Mouse (Mus musculus) testis, adult 2 months (tissue): ENCODE results near the gene Cdh24.

Experiments
- CTCF ChIP-seq: fragments of 200-500 bp; IDR thresholded peaks from 2 replicates; pipeline ENCODE4 v1.5.1; 2012; ENCODE audit warnings: low read depth, mild to moderate bottlenecking, inconsistent platforms, low read length, moderate library complexity; ENCODE audit not compliant: control insufficient read depth, insufficient read depth, insufficient replicate concordance
- POLR2A ChIP-seq: fragments of 200-500 bp; IDR thresholded peaks from 2 replicates; pipeline ENCODE4 v1.6.1; 2012; ENCODE audit warnings: low read depth, mild to moderate bottlenecking, inconsistent platforms, low read length, moderate library complexity; ENCODE audit not compliant: control insufficient read depth

DNA sequence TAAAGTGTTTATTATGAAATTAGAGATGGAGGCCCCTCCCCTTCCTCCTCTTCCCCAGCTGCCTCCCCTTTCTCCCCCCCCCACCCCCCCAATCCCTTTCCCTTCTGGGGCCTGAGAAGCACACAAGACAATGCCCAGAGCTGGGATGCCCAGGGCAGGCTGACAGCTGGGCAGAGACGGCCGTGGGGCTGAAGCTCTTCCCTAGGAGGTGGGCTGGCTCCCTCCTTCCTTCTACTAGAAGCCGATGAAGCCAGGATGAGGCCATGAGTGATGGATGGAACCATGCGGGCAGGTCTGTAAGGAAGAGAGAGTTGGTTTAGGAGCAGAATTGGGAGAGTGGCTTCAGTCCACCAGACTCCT lies 9.9 kb downstream of the Cdh24 start:
- TF ChIP-seq POLR2A (no peak), CTCF (no peak)
